Mouse (Mus musculus) embryonic facial prominence, embryonic 14.5 days (tissue): Measurements from ENCODE around the gene Olfr576. TPM values are rescaled to one million over a fixed set of nuclear protein-coding genes. Genes with fewer than 3 reads are reported as not detected.

Experiments used
- ATAC-seq: fragments of 200-750 bp; cut with Nextera tagmentation; 2 replicates; pipeline ENCODE4 v1.8.0; 2017; ENCODE audit warnings: low read depth, moderate number of reproducible peaks, moderate TSS enrichment
- DNase-seq: peaks from one replicate; pipeline ENCODE4 v3.0.0-alpha.2; 2015; ENCODE audit warnings: low spot score
- H3K27ac ChIP-seq: fragments of 300-500 bp; sonication (generic); replicated peaks from 2 replicates; pipeline ENCODE4 v1.5.1; 2014; ENCODE audit warnings: low read depth, mild to moderate bottlenecking, low read length, moderate library complexity
- H3K27me3 ChIP-seq: fragments of 300-500 bp; sonication (generic); replicated peaks from 2 replicates; pipeline ENCODE4 v1.6.1; 2014; ENCODE audit warnings: low read length; ENCODE audit not compliant: control insufficient read depth, insufficient read depth
- H3K36me3 ChIP-seq: fragments of 300-500 bp; sonication (generic); 2 replicates; pipeline ENCODE4 v1.6.1; 2014; ENCODE audit warnings: low read length, mixed read lengths; ENCODE audit not compliant: control insufficient read depth, insufficient read depth
- H3K4me1 ChIP-seq: fragments of 300-500 bp; sonication (generic); 2 replicates; pipeline ENCODE4 v1.6.1; 2014; ENCODE audit warnings: antibody characterized with exemption, low read length; ENCODE audit not compliant: control insufficient read depth, insufficient read depth
- H3K4me2 ChIP-seq: fragments of 300-500 bp; sonication (generic); 2 replicates; pipeline ENCODE4 v1.6.1; 2014; ENCODE audit warnings: low read depth, mild to moderate bottlenecking, low read length, moderate library complexity, mixed read lengths
- H3K4me3 ChIP-seq: fragments of 300-500 bp; sonication (generic); 2 replicates; pipeline ENCODE4 v1.5.1; 2014; ENCODE audit warnings: low read depth, mild to moderate bottlenecking, low read length
- H3K9ac ChIP-seq: fragments of 300-500 bp; sonication (generic); 2 replicates; pipeline ENCODE4 v1.6.1; 2014; ENCODE audit warnings: low read depth, mild to moderate bottlenecking, low read length, moderate library complexity, mixed read lengths
- H3K9me3 ChIP-seq: fragments of 300-500 bp; sonication (generic); 2 replicates; pipeline ENCODE4 v1.6.1; 2016; ENCODE audit warnings: low read length; ENCODE audit not compliant: control insufficient read depth
- WGBS: fragments of 180-500 bp; shearing (Covaris S2); extraction: QIAGEN DNeasy Blood & Tissue Kit; methylation state at CpG from one replicate; pipeline ENCODE4 v1.1.7; 2014; 5-methylcytosine and 5-hydroxymethylcytosine counted together
- polyA plus RNA-seq: library from polyadenylated mRNA; unstranded; fragments of >200 nt; fragmentation: Nextera tagmentation; extraction: Ambion mirVana; gene quantifications from 2 replicates; pipeline ENCODE4 v1.2.1, GENCODE M21; 2014

The Olfr576 gene
- polyA plus RNA-seq: not detected in 2 replicates

- Histone ChIP-seq H3K9me3 (no peaks in the 10 kb centered on the region), H3K27ac (no peak within 1 kb of the TSS), H3K36me3 (no peaks in the 10 kb centered on the region), H3K4me3 (no peak within 1 kb of the TSS), H3K4me1 (no peaks in the 10 kb centered on the region), H3K9ac (no peak within 1 kb of the TSS), H3K27me3 (no peaks in the 10 kb centered on the region), H3K4me2 (no peak within 1 kb of the TSS)
- no peak for DNase-seq
- no peak for ATAC-seq
- 37% methylated on average over 2 of the region's 2 CpGs for WGBS
Observed at GRCm38 (mm10) chr7:102962360-102962759, at the start of gene Olfr576. Gene Olfr576, plus strand, starts transcription at chr7:102962660.

GRCm38 (mm10) chr7:102915261-102915660 lies 47.2 kb upstream of the Olfr576 start:
- ATAC-seq: no peak
- Histone ChIP-seq H3K4me1 (no peaks in the 10 kb centered on the region), H3K27me3 (no peaks in the 10 kb centered on the region), H3K9ac (no peak overlapping the region), H3K27ac (no peak overlapping the region), H3K4me2 (no peak overlapping the region), H3K4me3 (no peak overlapping the region), H3K36me3 (no peaks in the 10 kb centered on the region), H3K9me3 (no peaks in the 10 kb centered on the region)
- DNase-seq: no peak
- 29% methylated on average over 1 of the region's 1 CpGs for WGBS

DNA sequence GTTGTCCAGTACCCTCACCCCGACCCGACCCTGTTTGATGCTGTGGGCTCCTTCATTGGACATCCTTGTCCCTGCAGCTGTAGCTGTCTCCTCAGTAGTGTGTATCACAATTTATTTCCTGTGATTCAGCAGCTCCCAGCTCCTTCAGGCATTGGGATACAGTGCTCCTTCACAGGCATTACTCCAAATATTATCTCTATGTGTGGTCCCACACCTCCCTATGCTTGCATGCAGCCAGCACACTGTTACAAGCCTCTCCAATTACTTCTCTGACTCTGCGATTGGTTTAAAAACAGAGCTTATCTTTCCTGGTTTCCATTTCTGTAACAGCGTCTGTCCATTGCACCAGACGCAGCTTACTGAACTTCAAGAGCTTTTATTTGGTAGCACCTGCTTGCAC lies 46.1 kb upstream of the Olfr576 start:
- Histone ChIP-seq H3K9me3 (no peaks in the 10 kb centered on the region), H3K4me3 (no peak overlapping the region), H3K36me3 (no peaks in the 10 kb centered on the region), H3K27ac (no peak overlapping the region), H3K4me2 (no peak overlapping the region), H3K9ac (no peak overlapping the region), H3K27me3 (no peaks in the 10 kb centered on the region), H3K4me1 (no peaks in the 10 kb centered on the region)
- DNase-seq (no peak), ATAC-seq (no peak)
- 54% methylated on average over 5 of the region's 5 CpGs for WGBS

DNA sequence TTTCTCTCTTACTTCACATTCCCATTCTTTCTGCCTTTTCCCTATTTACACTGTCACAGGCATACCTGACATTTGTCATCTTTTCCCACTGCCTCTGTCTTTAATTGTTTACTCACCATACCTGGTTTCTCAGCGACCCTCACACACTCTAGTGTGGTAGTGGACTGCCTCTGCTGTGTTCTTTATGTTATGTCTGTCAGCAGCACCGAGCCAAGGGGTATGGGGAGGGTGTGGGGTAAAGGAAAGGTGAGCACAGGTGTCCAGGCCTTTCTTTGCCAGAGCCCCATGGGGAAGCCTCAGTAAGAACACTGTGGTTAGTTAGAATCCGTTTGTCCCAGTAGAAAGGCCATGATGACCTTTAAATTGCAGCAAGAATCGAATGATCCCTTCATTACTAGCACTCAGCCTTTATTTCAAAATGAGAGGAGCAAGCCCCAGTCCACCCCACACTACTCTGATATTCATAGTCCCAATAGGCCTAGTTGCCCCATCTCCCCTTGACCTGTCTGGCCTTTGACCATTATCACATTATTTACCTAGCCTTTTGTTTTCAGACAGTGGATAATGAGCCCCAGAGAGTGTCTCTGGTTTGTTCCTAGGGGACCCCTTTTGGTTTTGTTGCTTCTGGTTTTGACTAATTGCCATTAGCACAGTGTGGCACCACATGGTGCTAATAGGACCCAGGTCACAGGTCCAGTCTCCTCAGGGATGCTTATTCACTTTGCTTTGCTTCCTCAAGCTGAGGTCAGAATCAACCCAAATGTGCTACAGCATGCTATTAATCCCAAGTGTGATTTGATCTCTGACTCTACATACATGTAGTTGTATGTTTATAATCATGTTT lies 45.2 kb upstream of the Olfr576 start, which contains the start of gene Olfr571:
TSS of gene Olfr571 (minus strand) at position 505 of the 844 bp plus-strand sequence.
- H3K27ac ChIP-seq: no peak within 1 kb of the TSS
- no peaks in the 10 kb centered on the region for H3K9me3 ChIP-seq
- ATAC-seq (no peak), DNase-seq (no peak)
- H3K4me3 ChIP-seq: no peak within 1 kb of the TSS
- no peaks in the 10 kb centered on the region for H3K36me3 ChIP-seq
- WGBS: 58% methylated on average over 4 of the region's 4 CpGs
- H3K4me2 ChIP-seq: no peak within 1 kb of the TSS
- H3K9ac ChIP-seq: no peak within 1 kb of the TSS
- no peaks in the 10 kb centered on the region for H3K4me1 ChIP-seq
- no peaks in the 10 kb centered on the region for H3K27me3 ChIP-seq

GRCm38 (mm10) chr7:102919632-102920031 lies 42.8 kb upstream of the Olfr576 start:
- Histone ChIP-seq H3K9ac (no peak overlapping the region), H3K4me1 (no peaks in the 10 kb centered on the region), H3K4me2 (no peak overlapping the region), H3K36me3 (no peaks in the 10 kb centered on the region), H3K9me3 (no peaks in the 10 kb centered on the region), H3K4me3 (no peak overlapping the region), H3K27me3 (no peaks in the 10 kb centered on the region), H3K27ac (no peak overlapping the region)
- WGBS: 21% methylated on average over 1 of the region's 1 CpGs
- DNase-seq: peak; percentile 65
- ATAC-seq: no peak

GRCm38 (mm10) chr7:102924109-102924508 lies 38.4 kb upstream of the Olfr576 start, which contains the start of gene Olfr572:
Gene Olfr572, plus strand, starts transcription at chr7:102924409.
- Histone ChIP-seq H3K4me1 (no peaks in the 10 kb centered on the region), H3K9ac (no peak within 1 kb of the TSS), H3K4me2 (no peak within 1 kb of the TSS), H3K4me3 (no peak within 1 kb of the TSS), H3K9me3 (no peaks in the 10 kb centered on the region), H3K36me3 (no peaks in the 10 kb centered on the region), H3K27ac (no peak within 1 kb of the TSS), H3K27me3 (no peaks in the 10 kb centered on the region)
- WGBS: 47% methylated on average over 1 of the region's 1 CpGs
- DNase-seq: no peak
- no peak for ATAC-seq

DNA sequence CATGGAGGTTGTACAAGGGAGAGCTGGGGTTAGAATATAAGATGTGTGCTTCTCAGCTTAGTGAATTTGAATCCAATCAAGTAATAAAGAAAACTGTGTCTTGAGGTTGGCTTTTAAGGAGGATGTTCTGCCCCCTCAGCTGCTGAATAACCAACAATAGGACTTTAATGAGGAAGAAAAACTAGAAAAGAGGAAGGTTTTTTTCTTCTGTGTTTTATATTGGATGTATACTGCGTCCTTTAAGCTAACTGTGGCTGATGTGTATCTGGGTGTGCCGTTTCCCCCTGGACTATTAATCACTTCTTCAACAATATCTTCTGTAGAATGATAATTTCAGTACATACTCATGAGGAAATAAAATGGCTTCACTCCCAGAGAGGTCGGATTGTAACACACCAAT lies 35.4 kb upstream of the Olfr576 start:
- no peaks in the 10 kb centered on the region for H3K36me3 ChIP-seq
- H3K4me1 ChIP-seq: no peaks in the 10 kb centered on the region
- no peak overlapping the region for H3K27ac ChIP-seq
- 71% methylated on average over 3 of the region's 3 CpGs for WGBS
- H3K9me3 ChIP-seq: no peaks in the 10 kb centered on the region
- H3K4me2 ChIP-seq: no peak overlapping the region
- no peak overlapping the region for H3K4me3 ChIP-seq
- ATAC-seq (no peak), DNase-seq (no peak)
- no peak overlapping the region for H3K9ac ChIP-seq
- H3K27me3 ChIP-seq: no peaks in the 10 kb centered on the region

- no peak within 1 kb of the TSS for H3K9ac ChIP-seq
- no peaks in the 10 kb centered on the region for H3K36me3 ChIP-seq
- no peak for DNase-seq
- H3K27ac ChIP-seq: no peak within 1 kb of the TSS
- WGBS: 87% methylated on average over 2 of the region's 2 CpGs
- H3K9me3 ChIP-seq: no peaks in the 10 kb centered on the region
- H3K27me3 ChIP-seq: no peaks in the 10 kb centered on the region
- H3K4me1 ChIP-seq: no peaks in the 10 kb centered on the region
- H3K4me2 ChIP-seq: no peak within 1 kb of the TSS
- H3K4me3 ChIP-seq: no peak within 1 kb of the TSS
- ATAC-seq: no peak
Observed at GRCm38 (mm10) chr7:102942475-102942874, 20.0 kb upstream of the Olfr576 start, which contains the start of gene Olfr573-ps1. Gene Olfr573-ps1, minus strand, starts transcription at chr7:102942575.

DNA sequence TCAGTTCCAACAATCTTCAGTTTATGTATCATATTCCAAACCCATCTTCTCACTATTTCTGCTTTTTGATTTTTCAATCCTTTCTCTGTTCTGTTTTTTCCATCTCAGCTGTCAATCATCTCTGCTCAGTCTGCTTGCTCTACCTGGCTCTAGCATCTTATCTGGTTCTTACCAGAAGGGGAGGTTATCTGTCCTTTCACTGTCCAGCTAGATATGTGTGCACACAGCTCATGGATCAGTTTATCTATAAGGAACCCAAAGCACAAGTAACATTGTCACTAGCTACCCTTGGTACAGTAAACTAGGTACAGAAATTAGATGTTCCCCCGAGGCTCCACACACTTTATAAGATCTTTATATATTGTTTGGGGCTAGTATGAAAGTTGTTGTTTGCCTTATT lies 19.0 kb upstream of the Olfr576 start:
- H3K4me1 ChIP-seq: no peaks in the 10 kb centered on the region
- no peak overlapping the region for H3K27ac ChIP-seq
- H3K4me3 ChIP-seq: no peak overlapping the region
- no peaks in the 10 kb centered on the region for H3K9me3 ChIP-seq
- no peaks in the 10 kb centered on the region for H3K36me3 ChIP-seq
- WGBS: 88% methylated on average over 1 of the region's 1 CpGs
- no peak overlapping the region for H3K4me2 ChIP-seq
- DNase-seq: no peak
- H3K9ac ChIP-seq: no peak overlapping the region
- no peaks in the 10 kb centered on the region for H3K27me3 ChIP-seq
- no peak for ATAC-seq
